Mouse (Mus musculus) heart, embryonic 11.5 days (tissue): Measurements from ENCODE around the gene Zp3. TPM values are rescaled to one million over a fixed set of nuclear protein-coding genes. Genes with fewer than 3 reads are reported as not detected.

Experiments
- ATAC-seq: fragments of 200-750 bp; cut with Nextera tagmentation; replicated peaks from 2 replicates; pipeline ENCODE4 v1.8.0; 2017; ENCODE audit warnings: moderate library complexity; ENCODE audit not compliant: insufficient number of reproducible peaks, low FRiP score, low TSS enrichment
- H3K27ac ChIP-seq: fragments of 300-500 bp; sonication (generic); 2 replicates; pipeline ENCODE4 v1.5.1; 2014; ENCODE audit warnings: mild to moderate bottlenecking, low read depth, low read length
- H3K27me3 ChIP-seq: fragments of 300-500 bp; sonication (generic); 2 replicates; pipeline ENCODE4 v1.6.1; 2014; ENCODE audit warnings: mild to moderate bottlenecking, low read length, mixed read lengths; ENCODE audit not compliant: control insufficient read depth, insufficient read depth
- H3K36me3 ChIP-seq: fragments of 300-500 bp; sonication (generic); 2 replicates; pipeline ENCODE4 v1.6.1; 2014; ENCODE audit warnings: mild to moderate bottlenecking, low read length, moderate library complexity, mixed read lengths; ENCODE audit not compliant: control insufficient read depth, insufficient read depth
- H3K4me1 ChIP-seq: fragments of 300-500 bp; sonication (generic); 2 replicates; pipeline ENCODE4 v1.6.1; 2014; ENCODE audit warnings: low read length; ENCODE audit not compliant: control insufficient read depth, insufficient read depth
- H3K4me2 ChIP-seq: fragments of 300-500 bp; sonication (generic); 2 replicates; pipeline ENCODE4 v1.6.1; 2014; ENCODE audit warnings: mild to moderate bottlenecking, moderate library complexity
- H3K4me3 ChIP-seq: fragments of 300-500 bp; sonication (generic); 2 replicates; pipeline ENCODE4 v1.5.1; 2014; ENCODE audit warnings: low read depth, low read length
- H3K9ac ChIP-seq: fragments of 300-500 bp; sonication (generic); 2 replicates; pipeline ENCODE4 v1.6.1; 2014; ENCODE audit warnings: mild to moderate bottlenecking, low read depth, low read length, moderate library complexity
- H3K9me3 ChIP-seq: fragments of 300-500 bp; sonication (generic); replicated peaks from 2 replicates; pipeline ENCODE4 v1.6.1; 2016; ENCODE audit warnings: low read length; ENCODE audit not compliant: control insufficient read depth
- WGBS: fragments of 180-500 bp; shearing (Covaris S2); extraction: QIAGEN DNeasy Blood & Tissue Kit; methylation state at CpG from one replicate; pipeline ENCODE4 v1.1.7; 2014; ENCODE audit not compliant: insufficient replicate concordance; 5-methylcytosine and 5-hydroxymethylcytosine counted together
- polyA plus RNA-seq: library from polyadenylated mRNA; unstranded; fragments of >200 nt; fragmentation: Nextera tagmentation; extraction: Ambion mirVana; gene quantifications from 2 replicates; pipeline ENCODE4 v1.2.1, GENCODE M21; 2014

Gene Zp3
- polyA plus RNA-seq, 1 experiment from 2014 or later = 0.16 TPM

DNA sequence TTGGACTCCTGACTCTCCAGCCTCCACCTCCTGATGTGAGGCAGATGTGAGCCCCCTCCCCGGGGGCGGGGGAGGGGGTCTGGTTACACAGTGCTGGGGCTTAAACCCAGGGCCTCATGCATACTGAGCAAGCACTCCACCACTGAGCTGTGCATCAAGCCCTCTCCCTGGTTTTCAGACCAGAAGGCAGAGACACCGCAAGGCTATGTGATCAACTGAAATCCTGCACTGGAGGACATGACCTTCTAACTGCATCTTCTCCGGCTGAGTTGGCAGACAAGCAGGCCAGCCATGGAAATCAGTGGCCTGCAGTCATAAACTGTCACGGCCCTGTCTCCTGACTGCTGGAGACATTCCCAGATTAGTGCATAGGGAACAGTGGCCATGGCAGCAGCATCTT lies 39.3 kb upstream of the Zp3 start:
- H3K4me1 ChIP-seq = no peaks in the 10 kb centered on the region; the same call in 1 of the 2 replicates
- H3K4me2 ChIP-seq = no peak overlapping the region
- no peaks in the 10 kb centered on the region for H3K27me3 ChIP-seq
- H3K4me3 ChIP-seq = no peak overlapping the region
- WGBS = 61% methylated on average over 5 of the region's 5 CpGs
- no peaks in the 10 kb centered on the region for H3K9me3 ChIP-seq
- no peaks in the 10 kb centered on the region for H3K36me3 ChIP-seq
- no peak overlapping the region for H3K9ac ChIP-seq
- H3K27ac ChIP-seq = no peak overlapping the region
- ATAC-seq = peak; percentile 52; the same call in 1 of the 2 replicates

- Histone ChIP-seq H3K27me3 (no peaks in the 10 kb centered on the region), H3K9me3 (no peaks in the 10 kb centered on the region), H3K4me1 (peaks cover 9% of the 10 kb centered on the region; the same call in 1 of the 2 replicates), H3K4me2 (no peak overlapping the region), H3K27ac (no peak overlapping the region), H3K4me3 (no peak overlapping the region), H3K36me3 (no peaks in the 10 kb centered on the region), H3K9ac (no peak overlapping the region)
- no peak for ATAC-seq
- WGBS = 72% methylated on average over 6 of the region's 6 CpGs
Observed at GRCm38 (mm10) chr5:135942710-135943109, 37.2 kb upstream of the Zp3 start.

- Histone ChIP-seq H3K4me3 (no peak overlapping the region), H3K36me3 (no peaks in the 10 kb centered on the region), H3K4me1 (peaks cover 9% of the 10 kb centered on the region; the same call in 1 of the 2 replicates), H3K27ac (no peak overlapping the region), H3K27me3 (no peaks in the 10 kb centered on the region), H3K9me3 (no peaks in the 10 kb centered on the region), H3K4me2 (peak overlapping the region; percentile 32), H3K9ac (0 out of 2 replicates have a peak overlapping the region, but pooled peaks have one; percentile 16)
- ATAC-seq = no peak
- 44% methylated on average over 10 of the region's 10 CpGs for WGBS
Observed at GRCm38 (mm10) chr5:135945916-135946408, 33.9 kb upstream of the Zp3 start.

GRCm38 (mm10) chr5:135946621-135947020 lies 33.3 kb upstream of the Zp3 start:
- H3K4me3 ChIP-seq = no peak overlapping the region
- 71% methylated on average over 5 of the region's 5 CpGs for WGBS
- no peak overlapping the region for H3K9ac ChIP-seq
- peaks cover 9% of the 10 kb centered on the region; the same call in 1 of the 2 replicates for H3K4me1 ChIP-seq
- H3K36me3 ChIP-seq = no peaks in the 10 kb centered on the region
- no peaks in the 10 kb centered on the region for H3K9me3 ChIP-seq
- ATAC-seq = no peak
- H3K4me2 ChIP-seq = no peak overlapping the region
- no peaks in the 10 kb centered on the region for H3K27me3 ChIP-seq
- H3K27ac ChIP-seq = no peak overlapping the region

- H3K9ac ChIP-seq = no peak overlapping the region
- ATAC-seq = peak; percentile 81
- peaks cover 7% of the 10 kb centered on the region; the same call in 1 of the 2 replicates for H3K4me1 ChIP-seq
- no peak overlapping the region for H3K4me3 ChIP-seq
- WGBS = 70% methylated on average over 11 of the region's 11 CpGs
- no peaks in the 10 kb centered on the region for H3K36me3 ChIP-seq
- H3K4me2 ChIP-seq = no peak overlapping the region
- H3K27ac ChIP-seq = peak overlapping the region; percentile 64
- no peaks in the 10 kb centered on the region for H3K9me3 ChIP-seq
- no peaks in the 10 kb centered on the region for H3K27me3 ChIP-seq
Observed at GRCm38 (mm10) chr5:135950710-135951412, 29.0 kb upstream of the Zp3 start.

- Histone ChIP-seq H3K9ac (no peak overlapping the region), H3K4me1 (0 out of 2 replicates have a peak, but pooled peaks cover under 1% of the 10 kb centered on the region), H3K27me3 (no peaks in the 10 kb centered on the region), H3K9me3 (no peaks in the 10 kb centered on the region), H3K4me2 (no peak overlapping the region), H3K4me3 (no peak overlapping the region), H3K27ac (peak overlapping the region; percentile 64), H3K36me3 (no peaks in the 10 kb centered on the region)
- WGBS = 84% methylated on average over 2 of the region's 2 CpGs
- ATAC-seq = no peak
Observed at GRCm38 (mm10) chr5:135951660-135952059, 28.2 kb upstream of the Zp3 start.

- no peak overlapping the region for H3K4me3 ChIP-seq
- no peak overlapping the region for H3K27ac ChIP-seq
- H3K4me2 ChIP-seq = no peak overlapping the region
- H3K36me3 ChIP-seq = no peaks in the 10 kb centered on the region
- H3K27me3 ChIP-seq = no peaks in the 10 kb centered on the region
- ATAC-seq = no peak
- no peaks in the 10 kb centered on the region for H3K9me3 ChIP-seq
- 91% methylated on average over 2 of the region's 2 CpGs for WGBS
- H3K9ac ChIP-seq = no peak overlapping the region
- H3K4me1 ChIP-seq = peaks cover 4% of the 10 kb centered on the region
Observed at GRCm38 (mm10) chr5:135952830-135953229, 27.1 kb upstream of the Zp3 start.

- Histone ChIP-seq H3K9ac (peak overlapping the region; percentile 75), H3K4me3 (no peak overlapping the region)
- WGBS = 84% methylated on average over 9 of the region's 9 CpGs
Observed at GRCm38 (mm10) chr5:135956300-135957206, 23.3 kb upstream of the Zp3 start.

More at GRCm38 (mm10) chr5:135956300-135957206, 23.3 kb upstream of the Zp3 start:
- Histone ChIP-seq H3K9me3 (no peaks in the 10 kb centered on the region), H3K4me1 (peaks cover 4% of the 10 kb centered on the region), H3K27me3 (no peaks in the 10 kb centered on the region), H3K36me3 (no peaks in the 10 kb centered on the region), H3K4me2 (peak overlapping the region; percentile 64), H3K27ac (peak overlapping the region; percentile 96)
- ATAC-seq = no peak
